Mouse (Mus musculus) lung, embryonic 15.5 days (tissue): Measurements from ENCODE around the gene Atf7. TPM values are rescaled to one million over a fixed set of nuclear protein-coding genes. Genes with fewer than 3 reads are reported as not detected.

ENCODE experiments used
- ATAC-seq: fragments of 200-750 bp; cut with Nextera tagmentation; 2 replicates; pipeline ENCODE4 v1.8.0; 2017; ENCODE audit warnings: moderate number of reproducible peaks, borderline replicate concordance; ENCODE audit not compliant: low FRiP score, low TSS enrichment; ENCODE audit errors: extremely low read depth
- H3K27ac ChIP-seq: fragments of 300-500 bp; sonication (generic); 2 replicates; pipeline ENCODE4 v1.5.1; 2015; ENCODE audit warnings: moderate library complexity, mild to moderate bottlenecking, inconsistent platforms
- H3K27me3 ChIP-seq: fragments of 300-500 bp; sonication (generic); 2 replicates; pipeline ENCODE4 v1.6.1; 2015; ENCODE audit warnings: inconsistent platforms
- H3K36me3 ChIP-seq: fragments of 300-500 bp; sonication (generic); 2 replicates; pipeline ENCODE4 v1.6.1; 2015; ENCODE audit warnings: inconsistent platforms
- H3K4me1 ChIP-seq: fragments of 300-500 bp; sonication (generic); 2 replicates; pipeline ENCODE4 v1.6.1; 2015; ENCODE audit warnings: inconsistent platforms
- H3K4me2 ChIP-seq: fragments of 300-500 bp; sonication (generic); 2 replicates; pipeline ENCODE4 v1.6.1; 2015; ENCODE audit warnings: inconsistent platforms, mild to moderate bottlenecking, moderate library complexity
- H3K4me3 ChIP-seq: fragments of 300-500 bp; sonication (generic); 2 replicates; pipeline ENCODE4 v1.5.1; 2015; ENCODE audit warnings: mild to moderate bottlenecking, inconsistent platforms
- H3K9ac ChIP-seq: fragments of 300-500 bp; sonication (generic); 2 replicates; pipeline ENCODE4 v1.6.1; 2015; ENCODE audit warnings: inconsistent platforms
- H3K9me3 ChIP-seq: fragments of 300-500 bp; sonication (generic); 2 replicates; pipeline ENCODE4 v1.6.1; 2016; ENCODE audit warnings: inconsistent platforms
- WGBS: fragments of 180-500 bp; shearing (Covaris S2); methylation state at CpG from one replicate; pipeline ENCODE4 v1.1.7; 2015; 5-methylcytosine and 5-hydroxymethylcytosine counted together
- polyA plus RNA-seq: library from polyadenylated mRNA; unstranded; fragments of >200 nt; fragmentation: Nextera tagmentation; extraction: Ambion mirVana; gene quantifications from 2 replicates; pipeline ENCODE4 v1.2.1, GENCODE M21; 2015

The Atf7 gene
- polyA plus RNA-seq, 1 experiment from 2014 or later: 47.0 TPM

DNA sequence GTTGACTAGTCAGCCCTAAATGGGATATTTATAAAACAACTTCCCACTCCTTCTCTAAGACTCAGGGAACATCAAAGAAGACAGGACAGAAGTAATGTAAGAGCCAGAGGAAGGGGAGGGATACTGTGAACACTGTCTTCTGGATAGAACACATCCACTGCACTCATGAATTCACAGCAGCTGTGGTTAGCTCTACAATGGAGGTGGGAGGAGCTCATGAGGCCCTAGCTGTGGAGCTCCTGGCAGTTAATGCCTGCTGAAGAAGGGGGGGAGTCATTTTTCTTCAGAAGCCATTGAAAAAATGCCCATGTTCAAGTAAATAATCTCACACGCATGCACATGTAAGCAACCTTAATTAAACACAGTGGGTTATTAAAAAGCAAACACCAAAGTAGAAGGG is 48.3 kb downstream of the Atf7 start:
- Histone ChIP-seq H3K4me1 (no peaks in the 10 kb centered on the region), H3K9ac (no peak overlapping the region), H3K27me3 (no peaks in the 10 kb centered on the region), H3K36me3 (no peaks in the 10 kb centered on the region), H3K4me2 (no peak overlapping the region), H3K27ac (no peak overlapping the region), H3K4me3 (no peak overlapping the region), H3K9me3 (no peaks in the 10 kb centered on the region)
- WGBS: 82% methylated on average over 1 of the region's 1 CpGs
- no peak for ATAC-seq

DNA sequence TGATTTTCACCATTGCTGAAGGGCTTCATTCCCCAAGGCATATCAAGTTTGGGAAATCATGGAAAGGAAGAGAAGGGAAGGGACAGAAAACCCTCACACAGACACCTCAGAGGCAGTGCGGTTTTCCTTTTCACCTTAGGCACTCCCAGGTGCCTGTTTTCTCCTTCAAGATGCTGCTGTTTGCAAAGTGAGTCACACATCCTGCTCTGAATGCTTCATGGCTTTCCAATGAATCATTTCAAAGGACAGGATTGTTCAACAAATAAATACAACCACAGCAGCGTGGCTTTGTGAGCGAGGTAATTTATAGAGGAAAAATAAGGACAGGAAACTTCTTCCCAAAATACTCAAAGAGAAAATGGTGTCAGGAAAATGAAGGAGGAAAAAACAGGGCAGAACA is 53.2 kb downstream of the Atf7 start:
- H3K9me3 ChIP-seq: no peaks in the 10 kb centered on the region
- no peak overlapping the region for H3K27ac ChIP-seq
- no peaks in the 10 kb centered on the region for H3K4me1 ChIP-seq
- WGBS: 50% methylated on average over 3 of the region's 3 CpGs
- no peak overlapping the region for H3K4me3 ChIP-seq
- ATAC-seq: no peak
- no peak overlapping the region for H3K9ac ChIP-seq
- no peaks in the 10 kb centered on the region for H3K36me3 ChIP-seq
- no peaks in the 10 kb centered on the region for H3K27me3 ChIP-seq
- no peak overlapping the region for H3K4me2 ChIP-seq

DNA sequence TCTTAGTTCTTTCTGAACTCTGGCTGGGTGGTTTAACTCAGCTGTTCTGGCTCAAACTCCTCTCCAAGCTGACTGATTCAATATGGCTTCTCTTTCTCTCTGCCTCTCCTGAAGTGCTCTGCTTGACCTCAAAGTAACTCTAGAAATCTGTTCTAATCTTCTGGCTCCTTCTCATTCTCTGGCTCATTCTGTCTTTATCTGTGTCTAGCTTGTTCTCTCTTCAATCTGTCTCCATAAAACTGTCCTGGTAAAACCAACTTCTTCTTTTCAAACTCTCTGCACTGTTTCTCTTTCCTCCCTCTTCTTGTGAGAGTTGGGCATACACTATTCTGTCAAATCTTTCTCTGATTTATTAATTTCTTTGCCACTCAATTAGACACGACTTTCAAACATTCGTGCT is 57.4 kb downstream of the Atf7 start:
- no peak overlapping the region for H3K4me3 ChIP-seq
- H3K27ac ChIP-seq: no peak overlapping the region
- peaks cover 3% of the 10 kb centered on the region; the same call in 1 of the 2 replicates for H3K36me3 ChIP-seq
- ATAC-seq: no peak
- no peak overlapping the region for H3K4me2 ChIP-seq
- WGBS: 69% methylated on average over 2 of the region's 2 CpGs
- H3K9ac ChIP-seq: no peak overlapping the region
- no peaks in the 10 kb centered on the region for H3K27me3 ChIP-seq
- no peaks in the 10 kb centered on the region for H3K9me3 ChIP-seq
- H3K4me1 ChIP-seq: no peaks in the 10 kb centered on the region

DNA sequence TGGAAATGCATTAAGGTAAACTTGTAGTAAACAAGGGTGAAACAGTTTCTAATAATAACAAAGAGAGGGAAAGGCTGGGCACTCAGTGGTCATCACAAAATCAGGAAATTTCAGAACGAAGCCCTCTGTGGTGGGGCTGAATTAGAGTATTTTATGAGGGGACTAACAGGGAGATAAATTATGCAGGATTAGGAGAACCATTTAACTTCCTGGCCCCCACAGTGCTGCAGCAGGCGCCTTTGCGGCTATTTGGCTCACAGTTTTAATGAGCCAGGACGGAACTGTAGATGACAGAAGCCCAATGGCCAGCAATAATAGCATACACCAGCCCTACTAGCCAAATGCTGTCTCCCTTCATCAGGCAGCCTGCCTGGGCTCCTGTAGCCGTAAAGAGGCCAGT is 61.6 kb downstream of the Atf7 start:
- H3K9ac ChIP-seq: no peak overlapping the region
- no peaks in the 10 kb centered on the region for H3K4me1 ChIP-seq
- WGBS: 87% methylated on average over 5 of the region's 5 CpGs
- no peak overlapping the region for H3K27ac ChIP-seq
- H3K4me3 ChIP-seq: no peak overlapping the region
- H3K9me3 ChIP-seq: no peaks in the 10 kb centered on the region
- no peak overlapping the region for H3K4me2 ChIP-seq
- ATAC-seq: no peak
- H3K36me3 ChIP-seq: peaks cover 15% of the 10 kb centered on the region; the same call in 1 of the 2 replicates
- no peaks in the 10 kb centered on the region for H3K27me3 ChIP-seq

DNA sequence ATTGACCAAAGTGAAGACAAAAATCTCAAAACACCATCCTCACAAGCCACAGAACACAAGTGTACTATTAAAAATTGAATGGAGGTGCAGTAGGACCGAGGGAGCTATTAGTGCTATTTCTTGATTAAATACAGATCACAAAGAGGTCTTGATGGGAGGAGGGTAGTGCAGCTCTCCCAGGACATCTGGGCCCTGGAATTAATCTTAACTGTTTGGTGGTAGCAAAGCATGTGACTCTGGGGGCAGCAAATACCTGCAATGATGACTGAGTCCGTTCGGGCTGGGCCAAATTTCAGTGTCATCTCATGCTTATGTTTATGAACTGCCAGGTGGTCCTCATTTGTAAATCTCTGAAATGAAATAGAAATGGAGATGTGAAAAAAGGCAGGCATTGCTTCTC is 62.2 kb downstream of the Atf7 start:
- Histone ChIP-seq H3K9ac (no peak overlapping the region), H3K36me3 (peaks cover 15% of the 10 kb centered on the region; the same call in 1 of the 2 replicates), H3K27me3 (no peaks in the 10 kb centered on the region), H3K4me3 (no peak overlapping the region), H3K27ac (no peak overlapping the region), H3K9me3 (no peaks in the 10 kb centered on the region), H3K4me2 (no peak overlapping the region), H3K4me1 (no peaks in the 10 kb centered on the region)
- ATAC-seq: no peak
- WGBS: 80% methylated on average over 3 of the region's 3 CpGs

DNA sequence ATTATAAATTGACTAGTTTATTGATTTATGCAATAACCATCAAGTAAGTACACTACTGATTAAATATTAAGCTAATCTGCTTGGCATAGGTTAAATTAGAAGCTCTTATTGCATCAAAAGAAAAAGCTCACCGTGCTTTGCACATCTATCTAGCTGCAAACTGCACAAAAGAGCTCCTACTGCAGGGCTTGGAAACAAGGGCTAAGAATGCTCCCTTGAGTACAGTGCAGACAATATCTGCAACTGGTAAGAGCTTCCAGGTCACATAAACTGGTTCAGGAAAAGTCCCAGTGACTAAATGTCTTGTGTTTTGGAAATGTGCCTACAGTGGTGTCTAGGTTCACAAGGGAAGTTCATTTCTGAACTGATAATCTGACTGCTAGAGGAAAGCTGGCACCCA is 62.8 kb downstream of the Atf7 start:
- H3K9ac ChIP-seq: no peak overlapping the region
- no peak overlapping the region for H3K4me2 ChIP-seq
- H3K4me3 ChIP-seq: no peak overlapping the region
- no peaks in the 10 kb centered on the region for H3K9me3 ChIP-seq
- H3K4me1 ChIP-seq: no peaks in the 10 kb centered on the region
- H3K36me3 ChIP-seq: peaks cover 15% of the 10 kb centered on the region; the same call in 1 of the 2 replicates
- 88% methylated on average over 1 of the region's 1 CpGs for WGBS
- H3K27me3 ChIP-seq: no peaks in the 10 kb centered on the region
- no peak overlapping the region for H3K27ac ChIP-seq
- ATAC-seq: no peak

DNA sequence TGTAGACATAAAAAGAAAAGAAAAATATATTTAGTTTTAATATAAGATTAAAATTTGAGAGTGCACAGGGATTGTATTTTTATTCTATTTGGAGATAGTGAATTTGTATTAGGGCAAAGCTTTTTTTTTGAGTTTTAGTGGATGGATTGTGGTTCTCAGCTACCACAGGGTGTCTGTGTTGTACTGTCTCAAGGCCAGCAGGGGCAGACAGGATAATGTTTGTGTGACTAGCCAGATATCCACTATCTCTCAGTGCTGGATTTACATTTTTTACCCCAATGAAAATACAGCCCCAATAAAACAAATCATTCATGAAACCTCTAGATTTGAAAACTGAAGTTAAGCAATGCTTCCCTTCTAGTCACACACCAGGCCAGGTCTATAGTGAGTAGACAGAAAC is 67.7 kb downstream of the Atf7 start:
- Histone ChIP-seq H3K27me3 (no peaks in the 10 kb centered on the region), H3K36me3 (peaks cover 50% of the 10 kb centered on the region), H3K4me2 (no peak overlapping the region), H3K4me3 (no peak overlapping the region), H3K9me3 (no peaks in the 10 kb centered on the region), H3K27ac (no peak overlapping the region), H3K9ac (no peak overlapping the region), H3K4me1 (no peaks in the 10 kb centered on the region)
- ATAC-seq: no peak

DNA sequence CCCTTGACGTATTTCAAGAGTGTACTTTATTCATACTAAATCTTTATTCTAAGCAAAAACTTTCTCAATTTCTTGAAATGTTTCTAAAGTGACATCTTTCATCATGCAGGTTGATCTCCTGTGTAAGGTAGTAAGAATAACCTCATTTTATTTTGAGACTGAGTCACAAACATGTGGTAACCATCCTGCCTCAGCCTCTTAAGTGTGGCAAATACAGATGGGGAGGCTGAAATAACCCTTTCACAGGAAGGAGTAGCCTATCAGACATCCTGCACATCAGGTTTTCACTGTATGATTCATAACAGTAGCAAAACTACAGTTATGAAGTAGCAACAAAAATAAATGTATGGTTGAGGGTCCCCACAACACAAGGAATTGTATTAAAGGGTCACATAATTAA is 69.7 kb downstream of the Atf7 start:
- WGBS: 90% methylated on average over 1 of the region's 1 CpGs
- Histone ChIP-seq H3K27me3 (no peaks in the 10 kb centered on the region), H3K9me3 (no peaks in the 10 kb centered on the region), H3K9ac (no peak overlapping the region), H3K4me3 (no peak overlapping the region), H3K36me3 (peaks cover 61% of the 10 kb centered on the region), H3K4me2 (no peak overlapping the region), H3K27ac (no peak overlapping the region), H3K4me1 (no peaks in the 10 kb centered on the region)
- no peak for ATAC-seq

DNA sequence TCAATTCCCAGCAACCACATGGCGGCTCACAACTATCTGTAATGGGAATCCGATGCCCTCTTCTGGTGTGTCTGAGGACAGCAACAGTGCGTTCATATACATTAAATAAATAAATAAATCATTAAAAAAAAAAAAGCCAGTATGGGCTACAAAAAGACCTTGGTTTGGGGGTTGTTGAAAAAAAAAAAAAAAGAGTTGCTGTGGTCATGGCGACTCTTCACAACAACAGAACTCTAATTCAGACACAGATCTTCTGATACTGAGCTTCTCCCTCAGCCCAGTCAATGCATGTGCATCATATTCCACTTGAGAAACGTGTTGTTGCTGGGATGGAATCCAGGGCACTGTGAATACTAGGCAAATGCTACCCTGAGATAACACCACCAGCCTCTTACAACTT is 72.7 kb downstream of the Atf7 start:
- no peak overlapping the region for H3K9ac ChIP-seq
- no peaks in the 10 kb centered on the region for H3K9me3 ChIP-seq
- no peaks in the 10 kb centered on the region for H3K4me1 ChIP-seq
- H3K4me3 ChIP-seq: no peak overlapping the region
- H3K4me2 ChIP-seq: no peak overlapping the region
- no peaks in the 10 kb centered on the region for H3K27me3 ChIP-seq
- ATAC-seq: no peak
- peaks cover 61% of the 10 kb centered on the region for H3K36me3 ChIP-seq
- no peak overlapping the region for H3K27ac ChIP-seq
- WGBS: 97% methylated on average over 5 of the region's 5 CpGs

DNA sequence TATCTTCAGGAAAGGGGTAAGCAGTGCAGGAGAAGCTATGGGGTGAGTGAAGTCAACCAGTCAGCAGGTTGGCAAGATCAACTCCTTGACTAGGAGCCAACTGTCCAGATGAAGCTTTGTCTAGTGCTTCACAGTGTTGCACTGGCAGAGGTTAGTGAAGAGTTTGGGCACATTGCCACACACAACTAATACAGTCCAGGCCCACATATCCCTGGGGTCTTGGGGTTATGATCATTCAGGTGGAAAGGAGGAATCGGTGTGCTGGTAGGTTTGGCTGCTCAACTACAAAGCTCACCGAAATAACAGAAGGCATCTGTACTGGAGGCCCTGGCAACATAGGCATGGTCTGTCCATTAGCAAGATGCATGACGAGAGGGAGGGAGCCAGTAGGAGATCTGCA is 77.8 kb downstream of the Atf7 start:
- Histone ChIP-seq H3K4me3 (no peak overlapping the region), H3K4me2 (no peak overlapping the region), H3K27ac (no peak overlapping the region), H3K9ac (no peak overlapping the region), H3K36me3 (peaks cover 63% of the 10 kb centered on the region), H3K9me3 (no peaks in the 10 kb centered on the region), H3K4me1 (no peaks in the 10 kb centered on the region), H3K27me3 (no peaks in the 10 kb centered on the region)
- 96% methylated on average over 3 of the region's 3 CpGs for WGBS
- ATAC-seq: no peak

DNA sequence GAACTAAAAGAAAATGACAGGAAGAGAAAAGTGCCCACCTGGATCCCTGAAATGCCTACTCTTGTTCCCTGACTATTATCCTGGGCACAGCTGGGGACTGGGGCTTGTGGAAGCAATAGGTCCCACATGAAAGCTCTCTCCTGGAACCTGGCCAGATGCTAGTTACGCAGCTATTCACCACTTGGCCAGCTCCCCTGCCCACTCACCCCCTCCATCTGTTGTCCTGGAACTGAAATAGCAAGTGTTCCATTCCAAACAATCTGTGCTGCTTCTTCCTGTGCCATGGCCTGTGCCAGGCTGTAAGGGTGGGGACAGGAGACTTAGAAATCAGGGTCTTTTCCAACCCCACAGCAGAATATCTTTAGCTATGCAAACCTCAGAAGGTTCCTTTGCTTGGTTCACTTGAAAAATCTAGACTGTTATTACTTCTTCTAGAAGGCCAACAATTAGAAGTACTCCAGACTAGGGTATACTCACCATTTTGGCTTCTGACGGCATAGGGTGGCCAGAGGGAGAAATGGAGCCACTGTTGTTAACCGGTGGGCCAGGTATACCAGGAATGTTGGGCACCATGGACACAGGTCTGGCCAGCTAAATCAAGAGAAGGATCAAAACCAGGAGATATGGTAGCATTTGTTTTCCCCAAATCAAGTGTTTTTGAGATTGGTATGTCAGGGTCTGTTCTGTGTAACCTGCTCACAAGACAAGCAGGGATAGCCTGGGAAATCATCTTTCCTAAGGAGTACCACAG is 78.4 kb downstream of the Atf7 start:
- H3K9ac ChIP-seq: no peak overlapping the region
- no peaks in the 10 kb centered on the region for H3K4me1 ChIP-seq
- no peaks in the 10 kb centered on the region for H3K9me3 ChIP-seq
- no peak overlapping the region for H3K4me3 ChIP-seq
- H3K4me2 ChIP-seq: no peak overlapping the region
- no peak for ATAC-seq
- 76% methylated on average over 3 of the region's 3 CpGs for WGBS
- no peaks in the 10 kb centered on the region for H3K27me3 ChIP-seq
- no peak overlapping the region for H3K27ac ChIP-seq
- H3K36me3 ChIP-seq: peaks cover 63% of the 10 kb centered on the region

DNA sequence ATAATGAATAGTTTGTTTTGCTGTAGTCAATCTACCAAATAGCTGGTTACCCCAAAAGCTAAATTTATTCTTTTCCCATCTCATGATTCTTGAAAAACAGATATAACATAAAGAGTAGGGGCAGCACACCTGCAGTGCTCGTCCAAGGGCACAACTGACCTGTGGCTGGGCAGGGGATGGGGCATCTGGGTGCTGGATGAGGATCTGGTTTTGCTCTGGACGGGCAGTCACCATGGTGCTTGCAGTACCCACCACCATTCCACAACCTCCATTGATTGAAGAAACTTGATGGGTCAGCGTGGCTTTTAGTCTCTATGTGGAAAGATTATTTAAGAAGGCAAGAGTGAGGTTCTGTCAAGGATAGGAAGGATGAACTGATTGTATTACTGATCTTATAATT is 79.0 kb downstream of the Atf7 start:
- H3K4me2 ChIP-seq: no peak overlapping the region
- H3K36me3 ChIP-seq: peaks cover 62% of the 10 kb centered on the region
- no peak overlapping the region for H3K27ac ChIP-seq
- no peaks in the 10 kb centered on the region for H3K9me3 ChIP-seq
- no peak overlapping the region for H3K9ac ChIP-seq
- H3K4me3 ChIP-seq: no peak overlapping the region
- no peak for ATAC-seq
- H3K27me3 ChIP-seq: no peaks in the 10 kb centered on the region
- WGBS: 89% methylated on average over 3 of the region's 3 CpGs
- H3K4me1 ChIP-seq: no peaks in the 10 kb centered on the region

DNA sequence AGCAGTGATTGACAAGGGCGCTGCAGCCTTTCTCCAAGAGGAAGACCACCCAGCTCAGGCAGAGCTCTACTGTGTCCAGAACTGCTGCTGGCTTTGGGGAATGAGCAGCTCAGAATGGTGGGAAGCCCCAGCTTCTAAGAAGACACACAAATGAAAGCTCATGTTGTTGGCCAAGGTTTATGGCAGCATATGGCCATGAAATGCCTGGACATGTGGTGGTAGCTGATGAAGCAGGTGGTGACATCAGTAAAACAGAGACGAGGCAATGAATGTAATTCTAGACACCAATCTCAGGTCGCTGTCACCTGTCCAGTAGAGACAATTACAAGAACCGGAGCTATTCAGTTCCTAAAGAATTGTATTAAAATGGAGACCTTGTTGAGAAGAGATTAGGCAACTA is 80.5 kb downstream of the Atf7 start:
- Histone ChIP-seq H3K4me2 (no peak overlapping the region), H3K27me3 (no peaks in the 10 kb centered on the region), H3K27ac (no peak overlapping the region), H3K4me1 (no peaks in the 10 kb centered on the region), H3K9me3 (no peaks in the 10 kb centered on the region), H3K9ac (no peak overlapping the region), H3K36me3 (peaks cover 72% of the 10 kb centered on the region), H3K4me3 (no peak overlapping the region)
- WGBS: 92% methylated on average over 4 of the region's 4 CpGs
- ATAC-seq: no peak
